Mouse (Mus musculus): ENCODE measurements around the gene Olfr24. TPM values are rescaled to one million over a fixed set of nuclear protein-coding genes. Genes with fewer than 3 reads are reported as not detected.

The Olfr24 gene
- polyA plus RNA-seq, 1 experiment from 2014 or later = not detected

Other genes starting within 250 kb of the Olfr24 start
- gene Muc16, start 89.5 kb downstream of the Olfr24 start, polyA plus RNA-seq (2015; fragmentation: Nextera tagmentation; extraction: Ambion mirVana) = not detected in 2 replicates
- gene Olfr828, start 55.5 kb upstream of the Olfr24 start, polyA plus RNA-seq (2015; fragmentation: Nextera tagmentation; extraction: Ambion mirVana) = not detected in 2 replicates
- gene Olfr829, start 90.9 kb upstream of the Olfr24 start, polyA plus RNA-seq (2015; fragmentation: Nextera tagmentation; extraction: Ambion mirVana) = not detected in 2 replicates
- gene Olfr830, start 110.7 kb upstream of the Olfr24 start, polyA plus RNA-seq (2015; fragmentation: Nextera tagmentation; extraction: Ambion mirVana) = not detected in 2 replicates
- gene Olfr832, start 173.1 kb upstream of the Olfr24 start, polyA plus RNA-seq (2015; fragmentation: Nextera tagmentation; extraction: Ambion mirVana) = not detected in 2 replicates
- gene Olfr834, start 224.0 kb upstream of the Olfr24 start, polyA plus RNA-seq (2015; fragmentation: Nextera tagmentation; extraction: Ambion mirVana) = not detected in 2 replicates